Mouse (Mus musculus) cortical plate, adult 2 months (tissue): Measurements from ENCODE around the gene Prss29. TPM values are rescaled to one million over a fixed set of nuclear protein-coding genes. Genes with fewer than 3 reads are reported as not detected.

Experiments used
- H3K27ac ChIP-seq: fragments of 200-500 bp; 2 replicates; pipeline ENCODE4 v1.5.1; 2012; ENCODE audit warnings: low read length, control low read depth, inconsistent platforms; ENCODE audit not compliant: insufficient read depth
- H3K4me1 ChIP-seq: fragments of 200-500 bp; 2 replicates; pipeline ENCODE4 v1.6.1; 2011; ENCODE audit warnings: low read length; ENCODE audit not compliant: control insufficient read depth, insufficient read depth
- H3K4me3 ChIP-seq: fragments of 200-500 bp; 2 replicates; pipeline ENCODE4 v1.5.1; 2011; ENCODE audit warnings: mild to moderate bottlenecking, low read length, control low read depth; ENCODE audit not compliant: insufficient read depth
- CTCF ChIP-seq: fragments of 200-500 bp; IDR thresholded peaks from 2 replicates; pipeline ENCODE4 v1.5.1; 2011; ENCODE audit warnings: mild to moderate bottlenecking, control low read depth, low read length; ENCODE audit not compliant: insufficient read depth; ENCODE audit errors: extremely low read depth
- POLR2A ChIP-seq: fragments of 200-500 bp; IDR thresholded peaks from 2 replicates; pipeline ENCODE4 v1.6.1; 2011; ENCODE audit warnings: mild to moderate bottlenecking, low read length, control low read depth; ENCODE audit not compliant: insufficient read depth; ENCODE audit errors: extremely low read depth
- polyA plus RNA-seq: library from polyadenylated mRNA; depleted of rRNA; stranded (reverse); fragments of >200 nt; gene quantifications from 2 replicates; pipeline ENCODE4 v1.2.3, GENCODE M21; 2012

Prss29 gene
- polyA plus RNA-seq, 1 experiment: not detected

GRCm38 (mm10) chr17:25288842-25289241 lies 29.6 kb upstream of the Prss29 start:
- H3K4me3 ChIP-seq: no peak overlapping the region
- no peaks in the 10 kb centered on the region for H3K4me1 ChIP-seq
- TF ChIP-seq CTCF: peak; percentile 80
- no peak for TF ChIP-seq POLR2A
- H3K27ac ChIP-seq: no peak overlapping the region

GRCm38 (mm10) chr17:25290411-25290810 lies 28.0 kb upstream of the Prss29 start:
- no peaks in the 10 kb centered on the region for H3K4me1 ChIP-seq
- H3K4me3 ChIP-seq: no peak overlapping the region
- no peak for TF ChIP-seq POLR2A
- TF ChIP-seq CTCF: no peak
- no peak overlapping the region for H3K27ac ChIP-seq

- Histone ChIP-seq H3K4me3 (no peak overlapping the region), H3K4me1 (no peaks in the 10 kb centered on the region), H3K27ac (no peak overlapping the region)
- TF ChIP-seq POLR2A (no peak), CTCF (no peak)
Measured at GRCm38 (mm10) chr17:25293495-25293894, 25.0 kb upstream of the Prss29 start.

- Histone ChIP-seq H3K27ac (no peak overlapping the region), H3K4me3 (no peak overlapping the region), H3K4me1 (no peaks in the 10 kb centered on the region)
- TF ChIP-seq POLR2A (no peak), CTCF (no peak)
Measured at GRCm38 (mm10) chr17:25294111-25294510, 24.3 kb upstream of the Prss29 start.

- Histone ChIP-seq H3K27ac (no peak within 1 kb of the TSS), H3K4me1 (no peaks in the 10 kb centered on the region), H3K4me3 (no peak within 1 kb of the TSS)
- no peak for TF ChIP-seq POLR2A
- TF ChIP-seq CTCF: no peak
Measured at GRCm38 (mm10) chr17:25298094-25298493, 20.4 kb upstream of the Prss29 start, which contains the start of gene Prss34. TSS of gene Prss34 (plus strand) at chr17:25298394.

GRCm38 (mm10) chr17:25308346-25308745 lies 10.1 kb upstream of the Prss29 start, which contains the start of gene Prss28:
TSS of gene Prss28 (plus strand) at chr17:25308646.
- TF ChIP-seq CTCF: no peak
- no peak for TF ChIP-seq POLR2A
- no peaks in the 10 kb centered on the region for H3K4me1 ChIP-seq

GRCm38 (mm10) chr17:25320819-25321218 lies 2.4 kb downstream of the Prss29 start:
- no peak overlapping the region for H3K27ac ChIP-seq
- TF ChIP-seq POLR2A (no peak), CTCF (no peak)
- no peaks in the 10 kb centered on the region for H3K4me1 ChIP-seq

More at GRCm38 (mm10) chr17:25308346-25308745, 10.1 kb upstream of the Prss29 start, which contains the start of gene Prss28:
- Histone ChIP-seq H3K4me3 (no peak within 1 kb of the TSS), H3K27ac (no peak within 1 kb of the TSS)

GRCm38 (mm10) chr17:25322930-25323329 lies 4.5 kb downstream of the Prss29 start:
- H3K4me3 ChIP-seq: no peak overlapping the region
- no peaks in the 10 kb centered on the region for H3K4me1 ChIP-seq
- no peak for TF ChIP-seq CTCF
- no peak for TF ChIP-seq POLR2A
- no peak overlapping the region for H3K27ac ChIP-seq

More at GRCm38 (mm10) chr17:25320819-25321218, 2.4 kb downstream of the Prss29 start:
- no peak overlapping the region for H3K4me3 ChIP-seq

GRCm38 (mm10) chr17:25332321-25332720 lies 13.9 kb downstream of the Prss29 start:
- no peak for TF ChIP-seq POLR2A
- no peak for TF ChIP-seq CTCF
- Histone ChIP-seq H3K4me1 (no peaks in the 10 kb centered on the region), H3K27ac (no peak overlapping the region), H3K4me3 (no peak overlapping the region)

- TF ChIP-seq CTCF (peak; percentile 94), POLR2A (no peak)
- Histone ChIP-seq H3K4me1 (no peaks in the 10 kb centered on the region), H3K4me3 (no peak overlapping the region), H3K27ac (no peak overlapping the region)
Measured at GRCm38 (mm10) chr17:25333943-25334342, 15.5 kb downstream of the Prss29 start.

GRCm38 (mm10) chr17:25338218-25338617 lies 19.8 kb downstream of the Prss29 start:
- Histone ChIP-seq H3K4me3 (no peak overlapping the region), H3K4me1 (no peaks in the 10 kb centered on the region), H3K27ac (no peak overlapping the region)
- TF ChIP-seq POLR2A: no peak
- no peak for TF ChIP-seq CTCF
